Mouse (Mus musculus): ENCODE data around the gene Jph4. TPM values are rescaled to one million over a fixed set of nuclear protein-coding genes. Genes with fewer than 3 reads are reported as not detected.

The Jph4 gene
- total and polyA plus RNA-seq, 3 experiments: 0.23 to 0.25 TPM; not detected in 1

DNA sequence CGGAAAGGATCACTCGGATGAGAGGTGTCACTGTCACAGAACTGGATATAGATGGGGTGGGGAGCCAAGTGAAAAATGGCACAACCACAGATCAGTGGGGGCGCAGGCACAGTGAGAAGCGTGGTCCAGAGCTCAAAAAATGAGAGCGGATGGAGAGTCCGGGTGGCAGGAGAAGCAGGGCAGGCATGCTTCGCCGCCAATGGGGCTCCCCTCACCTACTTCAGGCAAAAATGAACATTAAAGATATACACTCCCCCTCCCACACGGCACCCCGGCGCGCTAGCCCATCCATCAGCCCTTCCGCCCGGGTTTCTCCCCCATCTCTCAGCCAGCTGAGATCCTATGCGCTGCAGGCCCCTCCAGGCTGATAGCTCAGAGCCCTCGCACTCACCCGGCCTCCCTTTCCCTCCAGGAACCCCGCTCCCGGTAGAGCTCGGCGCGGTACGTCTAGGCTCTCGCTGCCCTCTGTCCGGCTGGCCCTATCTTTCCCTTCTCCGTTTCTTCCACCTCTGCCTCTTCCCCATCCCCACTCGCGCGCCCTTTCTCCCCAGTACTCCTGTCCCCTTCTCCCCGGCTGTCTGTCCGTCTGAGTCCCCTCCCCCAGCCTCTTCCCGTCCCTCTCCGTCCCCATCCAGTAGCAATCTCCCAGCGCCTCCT, 25.4 kb downstream of the Jph4 start:
- Histone ChIP-seq H3K9ac (ENCODE audit: low read depth, low read length) (peak overlapping the region; percentile 58), H3K79me2 (replicated peaks; ENCODE audit: control insufficient read depth, insufficient read depth, low read length) (no peaks in the 10 kb centered on the region), H3K36me3 (ENCODE audit: control insufficient read depth, insufficient read depth, low read length) (no peaks in the 10 kb centered on the region), H3K4me1 (ENCODE audit: control insufficient read depth, insufficient read depth, low read length) (peaks cover 9% of the 10 kb centered on the region), H3K4me3 (peak overlapping the region; percentile 64), H3K27me3 (ENCODE audit: control insufficient read depth, insufficient read depth, low read length) (no peaks in the 10 kb centered on the region), H3K27ac (no peak overlapping the region)
- WGBS: 14% methylated on average over 34 of the region's 34 CpGs
- DNase-seq: no peak
- intact Hi-C loops (cut with DNase I): no loop called here
- TF ChIP-seq CTCF (IDR thresholded peaks at IDR 0.05) (no peak), EP300 (IDR thresholded peaks at IDR 0.05; ENCODE audit: insufficient read depth, low read depth, low read length) (no peak), POLR2A (IDR thresholded peaks at IDR 0.05; ENCODE audit: insufficient read depth, low read depth, low read length) (no peak)

DNA sequence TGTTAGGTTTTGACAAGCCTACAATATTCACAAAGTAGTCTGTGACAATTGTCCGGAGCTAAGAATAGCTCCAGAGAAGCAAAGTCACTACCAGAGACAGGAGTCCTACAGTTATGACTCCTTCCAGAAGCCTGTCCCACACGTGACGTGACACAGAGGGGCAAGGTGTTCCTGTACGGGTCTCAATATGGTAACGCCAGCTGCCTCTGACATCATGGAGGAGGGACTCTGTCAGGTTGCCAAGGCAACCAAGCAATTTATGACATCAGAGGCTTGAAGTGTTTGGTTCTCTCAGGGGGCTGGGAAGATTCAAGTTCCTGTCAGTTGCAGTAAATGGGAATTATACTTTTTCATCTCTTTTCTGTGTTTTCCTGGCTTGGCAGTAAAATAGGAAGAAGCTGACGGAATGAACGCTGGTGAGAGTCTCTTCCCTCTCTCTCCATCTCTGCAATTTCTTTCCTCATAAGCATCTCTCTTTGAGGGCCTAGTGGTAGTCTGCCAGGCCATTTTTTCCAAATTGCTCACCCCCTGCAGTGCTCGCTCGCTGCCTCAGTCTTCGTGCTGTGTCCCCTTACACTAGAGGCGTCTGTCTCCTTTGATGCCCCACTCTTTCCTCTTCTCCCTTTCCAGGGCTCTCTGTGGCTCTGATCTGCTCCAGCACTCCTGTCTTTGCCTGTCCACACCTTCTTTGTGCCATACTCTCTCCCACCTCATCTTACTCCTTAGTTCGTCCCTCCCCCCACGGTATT, 27.4 kb downstream of the Jph4 start:
- no peak overlapping the region for H3K27ac ChIP-seq
- H3K4me3 ChIP-seq: no peak overlapping the region
- H3K79me2 ChIP-seq (replicated peaks; ENCODE audit: control insufficient read depth, insufficient read depth, low read length): no peaks in the 10 kb centered on the region
- no peak overlapping the region for H3K9ac ChIP-seq (ENCODE audit: low read depth, low read length)
- no peaks in the 10 kb centered on the region for H3K27me3 ChIP-seq (ENCODE audit: control insufficient read depth, insufficient read depth, low read length)
- no peak for DNase-seq
- WGBS: 52% methylated on average over 13 of the region's 13 CpGs
- intact Hi-C loops (cut with DNase I): no loop called here
- TF ChIP-seq CTCF (IDR thresholded peaks at IDR 0.05) (no peak), EP300 (IDR thresholded peaks at IDR 0.05; ENCODE audit: insufficient read depth, low read depth, low read length) (no peak), POLR2A (IDR thresholded peaks at IDR 0.05; ENCODE audit: insufficient read depth, low read depth, low read length) (no peak)
- H3K4me1 ChIP-seq (ENCODE audit: control insufficient read depth, insufficient read depth, low read length): peaks cover 6% of the 10 kb centered on the region
- no peaks in the 10 kb centered on the region for H3K36me3 ChIP-seq (ENCODE audit: control insufficient read depth, insufficient read depth, low read length)

DNA sequence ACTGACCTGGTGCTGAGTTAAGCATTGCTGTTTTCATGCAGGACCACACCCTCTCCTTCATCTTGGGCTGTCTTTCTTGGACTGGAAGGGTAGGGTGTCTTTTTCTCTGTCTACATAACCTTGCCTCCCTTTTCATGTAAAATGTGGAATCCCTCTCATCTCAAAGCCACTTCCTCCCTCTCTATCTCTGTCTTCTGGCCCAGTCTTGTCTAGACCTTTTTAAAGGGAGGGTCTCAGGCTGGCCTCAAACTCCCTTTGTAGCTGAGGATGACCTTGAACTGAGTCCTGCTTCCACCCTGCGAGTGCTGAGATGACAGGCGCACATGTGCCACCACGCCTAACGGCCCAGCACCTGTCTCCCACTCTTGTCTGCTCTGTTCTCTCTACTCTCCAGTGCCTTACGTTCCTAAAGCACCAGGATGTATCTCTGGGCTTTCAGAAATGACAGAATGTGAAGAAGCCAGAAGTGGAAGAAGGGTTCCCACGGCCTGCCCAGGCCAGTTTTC, 30.7 kb downstream of the Jph4 start:
- Histone ChIP-seq H3K27me3 (ENCODE audit: control insufficient read depth, insufficient read depth, low read length) (no peaks in the 10 kb centered on the region), H3K9ac (ENCODE audit: low read depth, low read length) (no peak overlapping the region), H3K79me2 (replicated peaks; ENCODE audit: control insufficient read depth, insufficient read depth, low read length) (no peaks in the 10 kb centered on the region), H3K27ac (no peak overlapping the region), H3K4me1 (ENCODE audit: control insufficient read depth, insufficient read depth, low read length) (peaks cover 5% of the 10 kb centered on the region), H3K4me3 (no peak overlapping the region), H3K36me3 (ENCODE audit: control insufficient read depth, insufficient read depth, low read length) (no peaks in the 10 kb centered on the region)
- TF ChIP-seq POLR2A (IDR thresholded peaks at IDR 0.05; ENCODE audit: insufficient read depth, low read depth, low read length): no peak
- TF ChIP-seq CTCF (IDR thresholded peaks at IDR 0.05): no peak
- no peak for TF ChIP-seq EP300 (IDR thresholded peaks at IDR 0.05; ENCODE audit: insufficient read depth, low read depth, low read length)
- WGBS: 91% methylated on average over 6 of the region's 6 CpGs
- intact Hi-C loops (cut with DNase I): no loop called here
- DNase-seq: no peak

DNA sequence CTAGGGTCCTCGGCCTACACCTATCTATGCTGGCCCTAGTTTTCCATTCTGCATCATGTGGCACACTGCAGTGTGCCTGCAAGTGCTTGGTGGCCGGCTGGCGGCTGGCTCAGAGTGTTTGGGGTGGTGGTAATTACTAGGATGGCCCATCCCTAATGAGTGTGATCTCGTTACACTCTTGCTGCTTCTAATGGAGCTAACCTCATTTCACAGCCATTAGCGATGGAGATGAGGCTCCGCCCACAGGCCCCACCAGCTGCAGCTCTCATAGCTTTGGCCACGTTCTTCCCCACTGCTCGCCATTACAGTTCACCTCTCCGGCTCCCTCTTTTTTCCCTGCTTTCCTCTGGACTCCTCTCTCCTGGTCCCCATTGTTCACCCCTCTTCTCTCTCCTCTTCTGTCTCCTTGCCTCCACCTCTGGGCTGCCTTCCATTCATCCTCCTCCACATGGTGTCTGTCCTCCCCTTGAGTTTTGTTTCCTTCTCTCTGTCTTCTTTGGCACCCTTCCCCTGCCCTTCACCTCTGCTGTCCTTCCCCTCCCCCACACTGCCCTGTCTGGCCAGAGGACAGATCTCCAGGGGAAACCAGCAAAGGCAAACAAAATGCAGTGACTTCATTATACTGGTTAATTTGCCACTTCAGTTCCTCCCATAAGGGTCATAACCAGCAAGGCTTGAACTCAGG, 31.3 kb downstream of the Jph4 start:
- Histone ChIP-seq H3K36me3 (ENCODE audit: control insufficient read depth, insufficient read depth, low read length) (no peaks in the 10 kb centered on the region), H3K79me2 (replicated peaks; ENCODE audit: control insufficient read depth, insufficient read depth, low read length) (no peaks in the 10 kb centered on the region), H3K27me3 (ENCODE audit: control insufficient read depth, insufficient read depth, low read length) (no peaks in the 10 kb centered on the region), H3K27ac (no peak overlapping the region), H3K4me1 (ENCODE audit: control insufficient read depth, insufficient read depth, low read length) (peaks cover 5% of the 10 kb centered on the region), H3K4me3 (no peak overlapping the region), H3K9ac (ENCODE audit: low read depth, low read length) (no peak overlapping the region)
- TF ChIP-seq EP300 (IDR thresholded peaks at IDR 0.05; ENCODE audit: insufficient read depth, low read depth, low read length): no peak
- DNase-seq: no peak
- intact Hi-C loops (cut with DNase I): no loop called here
- WGBS: 70% methylated on average over 9 of the region's 9 CpGs

- no peaks in the 10 kb centered on the region for H3K36me3 ChIP-seq (ENCODE audit: control insufficient read depth, insufficient read depth, low read length)
- TF ChIP-seq POLR2A (IDR thresholded peaks at IDR 0.05; ENCODE audit: insufficient read depth, low read depth, low read length) (no peak), CTCF (IDR thresholded peaks at IDR 0.05) (no peak), EP300 (IDR thresholded peaks at IDR 0.05; ENCODE audit: insufficient read depth, low read depth, low read length) (no peak)
- no peak for DNase-seq
- intact Hi-C loops (cut with DNase I): no loop called here
- H3K27me3 ChIP-seq (ENCODE audit: control insufficient read depth, insufficient read depth, low read length): no peaks in the 10 kb centered on the region
- H3K79me2 ChIP-seq (replicated peaks; ENCODE audit: control insufficient read depth, insufficient read depth, low read length): no peaks in the 10 kb centered on the region
- no peak overlapping the region for H3K4me3 ChIP-seq
- no peak overlapping the region for H3K9ac ChIP-seq (ENCODE audit: low read depth, low read length)
- 53% methylated on average over 6 of the region's 6 CpGs for WGBS
- 0 out of 2 replicates have a peak, but pooled peaks cover 1% of the 10 kb centered on the region for H3K4me1 ChIP-seq (ENCODE audit: control insufficient read depth, insufficient read depth, low read length)
- no peak overlapping the region for H3K27ac ChIP-seq
These were observed 33.3 kb downstream of the Jph4 start for GRCm38 (mm10) chr14:55083481-55083880.
